Comparison of ENCODE assay signal across 8 mouse cellular contexts in the genomic region with DNA sequence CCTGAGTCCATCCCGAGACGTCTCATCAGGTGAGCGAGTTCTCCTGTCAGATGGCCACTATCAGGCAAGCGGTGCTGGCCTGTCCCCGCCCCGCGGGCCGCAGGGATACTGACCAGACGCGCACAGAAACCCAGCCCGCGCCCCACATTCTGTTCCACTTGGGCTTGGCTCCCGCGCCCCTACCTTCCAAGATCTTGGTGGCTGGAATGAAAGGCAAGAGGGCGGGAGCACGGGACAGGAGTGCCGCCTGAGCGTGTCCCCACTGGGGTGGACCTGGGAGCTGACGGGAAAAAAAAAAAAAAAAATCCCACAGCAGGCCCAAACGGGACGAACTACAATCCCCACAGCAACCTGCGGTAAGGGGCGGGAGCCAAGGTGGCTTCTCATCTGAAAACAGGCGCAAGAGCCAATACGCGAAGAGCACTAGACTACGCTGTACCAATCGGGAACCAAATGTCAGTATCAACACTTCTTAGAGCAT. TPM values are rescaled to one million over a fixed set of nuclear protein-coding genes. Genes with fewer than 3 reads are reported as not detected.
A peak's percentile ranks its signal among the peaks of the same experiment; 100 is the strongest.
DNase-seq lines count a peak whose midpoint lies in the region; ATAC-seq and TF ChIP-seq lines count a peak whose summit lies in the region.

Gene Fhit (minus strand): TSS at position 285 of the 481 bp plus-strand sequence.

- in situ Hi-C loops in ES-E14 (cut with MboI; ENCODE audit: low sequenced_read_pairs in 2 of 2, unreplicated experiment in 2 of 2) = no loop called here

- intact Hi-C loops in heart, postnatal 36 days (cut with DNase I) = loop anchor here (10.0 kb wide), 2 partner anchors 393 to 983 kb away; partner anchors contain the start of gene Ptprg

- H3K4me1 ChIP-seq in ES-E14 (ENCODE audit: control insufficient read depth in 2 of 2, insufficient read depth in 2 of 2, low read length in 2 of 2, poor library complexity in 1 of 2) = no peaks in the 10 kb centered on the region
- H3K4me1 ChIP-seq in liver, embryonic 16.5 days (ENCODE audit: control insufficient read depth, low read depth, low read length) = no peaks in the 10 kb centered on the region
- H3K4me1 ChIP-seq in neural tube, embryonic 14.5 days (ENCODE audit: control insufficient read depth, insufficient read depth, low read length) = 0 out of 2 replicates have a peak, but pooled peaks cover 5% of the 10 kb centered on the region

- H3K9me3 ChIP-seq in ES-E14 (ENCODE audit: control insufficient read depth, insufficient read depth, low read depth, low read length) = no peaks in the 10 kb centered on the region
- no peaks in the 10 kb centered on the region for H3K9me3 ChIP-seq in liver, embryonic 16.5 days (replicated peaks; ENCODE audit: control insufficient read depth, low read length)
- no peaks in the 10 kb centered on the region for H3K9me3 ChIP-seq in neural tube, embryonic 14.5 days (ENCODE audit: control insufficient read depth, low read length)

- no peak within 1 kb of the TSS for H3K27ac ChIP-seq in ES-E14 (ENCODE audit: insufficient read depth, low read depth, low read length, poor library complexity, severe bottlenecking)
- H3K27ac ChIP-seq in liver, embryonic 16.5 days (ENCODE audit: low read length) = no peak within 1 kb of the TSS
- H3K27ac ChIP-seq in neural tube, embryonic 14.5 days (ENCODE audit: low read depth, low read length) = peak within 1 kb of the TSS; percentile 28; the same call in 1 of the 2 replicates

- ATAC-seq in liver, embryonic 16.5 days (ENCODE audit: low read depth) = peak; percentile 93
- peak; percentile 98 for ATAC-seq in neural tube, embryonic 14.5 days (ENCODE audit: low read depth)

- under 1% methylated on average over 28 of the region's 28 CpGs for WGBS in liver, embryonic 16.5 days (ENCODE audit: insufficient replicate concordance)
- WGBS in neural tube, embryonic 14.5 days = under 1% methylated on average over 28 of the region's 28 CpGs

- no peaks in the 10 kb centered on the region for H3K27me3 ChIP-seq in liver, embryonic 16.5 days (ENCODE audit: control insufficient read depth, insufficient read depth, low read depth, low read length)
- H3K27me3 ChIP-seq in neural tube, embryonic 14.5 days (ENCODE audit: control insufficient read depth, insufficient read depth, low read length) = no peaks in the 10 kb centered on the region

- H3K9ac ChIP-seq in ES-E14 (ENCODE audit: insufficient read depth, low read depth, low read length, poor library complexity, severe bottlenecking) = peak within 1 kb of the TSS; percentile 45
- H3K9ac ChIP-seq in liver, embryonic 16.5 days (ENCODE audit: low read depth, low read length) = peak within 1 kb of the TSS; percentile 60
- H3K9ac ChIP-seq in neural tube, embryonic 14.5 days (replicated peaks; ENCODE audit: low read depth, low read length) = peak within 1 kb of the TSS; percentile 65

- H3K36me3 ChIP-seq in ES-E14 (ENCODE audit: control insufficient read depth, insufficient read depth, low read length, poor library complexity, severe bottlenecking) = no peaks in the 10 kb centered on the region
- H3K36me3 ChIP-seq in liver, embryonic 16.5 days (ENCODE audit: control insufficient read depth, insufficient read depth) = no peaks in the 10 kb centered on the region
- no peaks in the 10 kb centered on the region for H3K36me3 ChIP-seq in neural tube, embryonic 14.5 days (ENCODE audit: control insufficient read depth, insufficient read depth, low read length)

- peak; percentile 66 for DNase-seq in ES-E14 (ENCODE audit: low read depth, low spot score)
- peak; percentile 91 for DNase-seq in cerebellum, adult 8-10 months
- DNase-seq in forelimb bud, embryonic 11.5 days (ENCODE audit: low read depth, low spot score) = peak; percentile 88
- peak; percentile 86 to 89 for DNase-seq in heart, postnatal 36 days
- peak; percentile 93 for DNase-seq in layer of hippocampus, adult 11-12 months (ENCODE audit: low spot score)
- DNase-seq in telencephalon, adult 2 months (ENCODE audit: low read depth, low spot score) = peak; percentile 97

- peak within 1 kb of the TSS; percentile 67 for H3K4me2 ChIP-seq in liver, embryonic 16.5 days (ENCODE audit: low read depth, low read length)
- peak within 1 kb of the TSS; percentile 85 for H3K4me2 ChIP-seq in neural tube, embryonic 14.5 days (ENCODE audit: low read depth, low read length)

- H3K4me3 ChIP-seq in ES-E14 (ENCODE audit: insufficient read depth in 1 of 2, low read depth in 1 of 2, low read length in 2 of 2, poor library complexity in 1 of 2, severe bottlenecking in 1 of 2) = peak within 1 kb of the TSS; percentile 57 to 74
- peak within 1 kb of the TSS; percentile 62 for H3K4me3 ChIP-seq in liver, embryonic 16.5 days (ENCODE audit: low read depth, low read length)
- H3K4me3 ChIP-seq in neural tube, embryonic 14.5 days (ENCODE audit: low read depth, low read length) = peak within 1 kb of the TSS; percentile 59

TF ChIP-seq in ES-E14, 5 proteins besides CTCF, POLR2A, EP300 and RAD21:
- peak; percentile 96 for TF ChIP-seq ZNF384 (IDR thresholded peaks at IDR 0.05; ENCODE audit: low read depth, low read length)
- TF ChIP-seq CHD2 (IDR thresholded peaks at IDR 0.05; ENCODE audit: low read depth, low read length) = 0 out of 2 replicates have a peak, but pooled peaks have one; percentile 31
- no peak for TF ChIP-seq ZC3H11A (IDR thresholded peaks at IDR 0.05; ENCODE audit: borderline replicate concordance, low read depth, low read length)
- TF ChIP-seq MAFK (IDR thresholded peaks at IDR 0.05; ENCODE audit: insufficient read depth, low read depth, low read length) = no peak
- TF ChIP-seq HCFC1 (IDR thresholded peaks at IDR 0.05; ENCODE audit: borderline replicate concordance, insufficient read depth, low read length) = peak; percentile 92

RNA-seq across cellular contexts. Expression of gene Fhit, which starts in this region (rescaled TPM):
- total RNA-seq in ES-E14 (2012; rRNA removed) = 1.0 and 1.3 TPM in 2 replicates
- 1 to 10 TPM; 1.6 to 2.7 TPM for total RNA-seq in heart, postnatal 36 days (2021)
- polyA plus RNA-seq in liver, embryonic 16.5 days (2015; fragmentation: Nextera tagmentation; extraction: Ambion mirVana) = 1.9 and 2.4 TPM in 2 replicates
- polyA plus RNA-seq in neural tube, embryonic 14.5 days (2014; fragmentation: Nextera tagmentation; extraction: Ambion mirVana) = 6.9 and 7.1 TPM in 2 replicates
